Comparison of ENCODE assay signal across 8 mouse cellular contexts in the genomic region with DNA sequence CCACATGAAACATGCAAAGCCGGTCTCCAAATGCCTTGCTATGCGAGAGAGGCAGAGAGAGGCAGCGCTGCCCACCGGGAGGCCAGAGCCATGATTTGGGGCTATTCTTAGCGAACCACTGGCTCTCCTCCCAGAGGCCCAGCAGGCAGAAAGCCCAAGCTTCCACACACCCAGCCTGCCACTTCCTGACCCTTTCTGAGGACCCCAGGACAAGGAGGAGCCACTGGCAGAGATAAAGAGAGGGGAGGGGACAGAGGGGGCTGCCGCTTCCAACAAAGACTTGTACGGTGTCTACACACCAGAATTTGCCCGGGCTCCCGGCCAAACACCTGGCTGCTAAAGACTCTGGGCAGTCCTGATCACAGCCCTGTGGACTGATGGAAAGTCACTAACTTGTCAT. TPM values are rescaled to one million over a fixed set of nuclear protein-coding genes. Genes with fewer than 3 reads are reported as not detected.
DNase-seq lines count a peak whose midpoint lies in the region; ATAC-seq and TF ChIP-seq lines count a peak whose summit lies in the region.

No protein-coding gene starts in this region.

- peak overlapping the region; percentile 93 for H3K9ac ChIP-seq in heart, embryonic 14.5 days (ENCODE audit: low read length)
- no peak overlapping the region for H3K9ac ChIP-seq in midbrain, postnatal 0 days (replicated peaks; ENCODE audit: low read length, poor library complexity, severe bottlenecking)

- ATAC-seq in heart, embryonic 14.5 days (ENCODE audit: insufficient number of reproducible peaks, insufficient read depth, low FRiP score, low read depth): peak; percentile 75
- ATAC-seq in midbrain, postnatal 0 days (ENCODE audit: low FRiP score): no peak
- ATAC-seq in monocyte, adult 5-6 weeks (replicated peaks; ENCODE audit: insufficient number of reproducible peaks, low FRiP score, low TSS enrichment, poor library complexity, severe bottlenecking): no peak

- H3K4me1 ChIP-seq in heart, embryonic 14.5 days (ENCODE audit: control insufficient read depth in 2 of 2, insufficient read depth in 2 of 2, low read length in 2 of 2): peaks cover 50 to 78% of the 10 kb centered on the region in 2 experiments
- peaks cover 58% of the 10 kb centered on the region for H3K4me1 ChIP-seq in limb, embryonic 10.5 days
- peaks cover 5% of the 10 kb centered on the region for H3K4me1 ChIP-seq in midbrain, postnatal 0 days (ENCODE audit: insufficient read depth, low read length)

- H3K27ac ChIP-seq in heart, embryonic 14.5 days (replicated peaks in 1 of 2; ENCODE audit: control insufficient read depth in 1 of 2, insufficient read depth in 1 of 2, low read depth in 2 of 2, low read length in 2 of 2): peak overlapping the region; percentile 90 to 91
- H3K27ac ChIP-seq in limb, embryonic 10.5 days: peak overlapping the region; percentile 14
- no peak overlapping the region; the same call in 1 of the 2 replicates for H3K27ac ChIP-seq in midbrain, postnatal 0 days (ENCODE audit: low read depth, low read length)

- DNase-seq in adrenal gland, adult 2 months: peak; percentile 41
- no peak for DNase-seq in adrenal gland, postnatal 4 days (ENCODE audit: low spot score in 2 of 2)
- peak; percentile 44 to 57 for DNase-seq in adrenal gland, postnatal 36 days
- no peak for DNase-seq in limb, embryonic 10.5 days (ENCODE audit: low spot score)
- DNase-seq in midbrain, postnatal 0 days (ENCODE audit: low spot score): peak; percentile 64
- no peak for DNase-seq in cerebellum, adult 9-10 months

- WGBS in heart, embryonic 14.5 days: 0% methylated on average over 9 of the region's 9 CpGs
- 20% methylated on average over 9 of the region's 9 CpGs for WGBS in limb, embryonic 10.5 days
- 20% methylated on average over 9 of the region's 9 CpGs for WGBS in midbrain, postnatal 0 days

- H3K4me2 ChIP-seq in heart, embryonic 14.5 days (ENCODE audit: low read length): peak overlapping the region; percentile 97
- H3K4me2 ChIP-seq in midbrain, postnatal 0 days (ENCODE audit: low read depth, low read length, poor library complexity, severe bottlenecking): peak overlapping the region; percentile 91; the same call in 1 of the 2 replicates

- H3K36me3 ChIP-seq in heart, embryonic 14.5 days (ENCODE audit: control insufficient read depth, insufficient read depth, low read length): peaks cover 9% of the 10 kb centered on the region
- H3K36me3 ChIP-seq in limb, embryonic 10.5 days: no peaks in the 10 kb centered on the region
- H3K36me3 ChIP-seq in midbrain, postnatal 0 days (ENCODE audit: insufficient read depth, low read length): no peaks in the 10 kb centered on the region

- H3K4me3 ChIP-seq in heart, embryonic 14.5 days (ENCODE audit: control insufficient read depth in 1 of 2, insufficient read depth in 1 of 2, low read depth in 1 of 2, low read length in 2 of 2): peak overlapping the region; percentile 6 to 83; a peak in 3 of 4 replicates
- peak overlapping the region; percentile 65; the same call in 1 of the 2 replicates for H3K4me3 ChIP-seq in limb, embryonic 10.5 days
- no peak overlapping the region for H3K4me3 ChIP-seq in midbrain, postnatal 0 days (ENCODE audit: low read depth, low read length)

- TF ChIP-seq CTCF in midbrain, postnatal 0 days (IDR thresholded peaks at IDR 0.05): no peak

- H3K9me3 ChIP-seq in heart, embryonic 14.5 days (ENCODE audit: control insufficient read depth, low read length): no peaks in the 10 kb centered on the region
- no peaks in the 10 kb centered on the region for H3K9me3 ChIP-seq in limb, embryonic 10.5 days (replicated peaks)
- H3K9me3 ChIP-seq in midbrain, postnatal 0 days (ENCODE audit: low read length): no peaks in the 10 kb centered on the region

- H3K27me3 ChIP-seq in heart, embryonic 14.5 days (ENCODE audit: control insufficient read depth, insufficient read depth, low read length): no peaks in the 10 kb centered on the region
- H3K27me3 ChIP-seq in limb, embryonic 10.5 days (ENCODE audit: low read depth, poor library complexity, severe bottlenecking): peaks cover 25% of the 10 kb centered on the region; the same call in 1 of the 2 replicates
- H3K27me3 ChIP-seq in midbrain, postnatal 0 days (ENCODE audit: insufficient read depth, low read length): no peaks in the 10 kb centered on the region

RNA-seq across cellular contexts. Expression of gene Pald1, which starts 3.1 kb away (rescaled TPM):
- total RNA-seq in adrenal gland, adult 2 months (2021): 10 to 100 TPM; 18.5 to 26.6 TPM
- 17.7 and 22.8 TPM in 2 replicates for polyA plus RNA-seq in adrenal gland, adult 2 months (2012; rRNA removed)
- 10 to 100 TPM; 34.5 to 35.9 TPM for total RNA-seq in adrenal gland, postnatal 4 days (2021)
- total RNA-seq in adrenal gland, postnatal 36 days (2021): 10 to 100 TPM; 21.0 to 22.8 TPM
- 19.5 and 21.7 TPM in 2 replicates for polyA plus RNA-seq in heart, embryonic 14.5 days (2014; fragmentation: Nextera tagmentation; extraction: Ambion mirVana)
- polyA plus RNA-seq in limb, embryonic 10.5 days (2016; fragmentation: Nextera tagmentation; extraction: Ambion mirVana): 26.2 and 28.1 TPM in 2 replicates
- 25.2 and 27.1 TPM in 2 replicates for total RNA-seq in midbrain, postnatal 0 days (2014; rRNA removed)
- polyA plus RNA-seq in midbrain, postnatal 0 days (2015; fragmentation: Nextera tagmentation; extraction: Ambion mirVana): 16.0 and 16.8 TPM in 2 replicates
- 1.8 to 8.2 TPM (median 7.5 TPM) in 3 replicates for total RNA-seq in monocyte, adult 5-6 weeks (2017)

RNA-seq across cellular contexts. Expression of gene Nodal, which starts 37.6 kb away (rescaled TPM):
- total RNA-seq in adrenal gland, adult 2 months (2021): not detected
- 0.04 TPM in 1 of 2 replicates, not detected in the other for polyA plus RNA-seq in adrenal gland, adult 2 months (2012; rRNA removed)
- under 1 TPM in 1 of 2 experiments, not detected in 1; 0.14 TPM for total RNA-seq in adrenal gland, postnatal 4 days (2021)
- total RNA-seq in adrenal gland, postnatal 36 days (2021): not detected
- 0.12 and 0.15 TPM in 2 replicates for polyA plus RNA-seq in heart, embryonic 14.5 days (2014; fragmentation: Nextera tagmentation; extraction: Ambion mirVana)
- 0.13 and 0.36 TPM in 2 replicates for polyA plus RNA-seq in limb, embryonic 10.5 days (2016; fragmentation: Nextera tagmentation; extraction: Ambion mirVana)
- 0.38 and 0.47 TPM in 2 replicates for total RNA-seq in midbrain, postnatal 0 days (2014; rRNA removed)
- polyA plus RNA-seq in midbrain, postnatal 0 days (2015; fragmentation: Nextera tagmentation; extraction: Ambion mirVana): 0.26 and 0.37 TPM in 2 replicates
- 0.49 TPM in 1 of 3 replicates, not detected in the others for total RNA-seq in monocyte, adult 5-6 weeks (2017)

Comparison
In these comparisons a context has a peak if more than half of its experiments do, and no peak if none do; other contexts are left out.
1. DNase-seq: peak in adrenal gland, adult 2 months (single experiment), adrenal gland, postnatal 36 days (2 of 2) and midbrain, postnatal 0 days (single experiment); none in adrenal gland, postnatal 4 days (0 of 2), limb, embryonic 10.5 days (single experiment) and cerebellum, adult 9-10 months (single experiment).